In the genomic region with DNA sequence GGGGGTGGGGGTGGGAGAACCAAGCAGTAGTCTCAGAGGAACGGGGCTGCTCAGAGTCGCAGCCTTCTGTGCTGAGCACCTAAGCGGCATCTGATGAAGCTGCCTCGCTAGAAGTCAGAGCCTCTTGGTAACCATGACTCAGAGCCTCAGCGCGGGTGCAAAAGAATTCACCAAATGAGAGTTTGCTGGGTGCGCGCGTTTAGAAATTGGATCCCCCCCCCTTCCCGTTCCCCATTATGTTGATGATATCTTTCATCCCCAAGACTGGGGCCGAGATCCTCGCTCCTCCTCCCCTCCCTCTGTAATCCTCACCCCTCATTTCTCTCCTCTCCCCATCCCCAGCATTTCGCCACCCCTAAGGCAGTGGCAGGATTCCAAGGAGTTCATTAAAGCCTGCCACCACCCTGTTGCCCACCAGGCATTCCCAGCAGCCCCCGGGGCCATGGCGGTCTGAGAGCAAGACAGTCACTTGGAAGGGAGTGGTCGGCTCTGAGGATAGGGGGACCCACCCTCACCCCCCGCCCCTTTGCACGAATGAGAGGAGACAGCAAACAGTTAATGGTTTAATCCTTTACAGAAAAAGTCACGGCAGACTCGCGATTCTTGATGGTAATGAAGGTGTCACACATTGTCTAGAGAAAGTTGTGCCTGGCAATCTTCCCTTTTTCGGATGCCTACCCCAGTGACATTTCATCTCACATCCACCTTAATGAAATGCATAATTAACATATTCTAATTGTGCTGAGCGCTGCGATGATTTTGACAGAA, we compare ENCODE assay signal across 8 mouse cellular contexts.
DNase-seq lines count a peak whose midpoint lies in the region; ATAC-seq and TF ChIP-seq lines count a peak whose summit lies in the region.

No protein-coding gene starts in this region.

- ATAC-seq in kidney, embryonic 14.5 days (ENCODE audit: low FRiP score, low TSS enrichment): 0 out of 2 replicates have a peak, but pooled peaks have one; percentile 36
- ATAC-seq in embryonic facial prominence, embryonic 13.5 days (ENCODE audit: insufficient number of reproducible peaks, insufficient read depth, low FRiP score, low TSS enrichment, low read depth): peak; percentile 38; the same call in 1 of the 2 replicates
- ATAC-seq in activated CD4-positive, CD25-positive, alpha-beta regulatory T cell, adult 4 months: no peak

- no peak for DNase-seq in kidney, postnatal 25 days
- peak; percentile 17 to 23 for DNase-seq in left cerebral cortex, adult 2 months (ENCODE audit: extremely low spot score in 1 of 2, low spot score in 2 of 2)
- DNase-seq in layer of hippocampus, postnatal 36 days: no peak
- no peak for DNase-seq in urinary bladder, adult 18-20 months (ENCODE audit: low spot score in 2 of 2)

- peaks cover 25% of the 10 kb centered on the region for H3K4me1 ChIP-seq in kidney, embryonic 14.5 days (ENCODE audit: control insufficient read depth, insufficient read depth, low read length)
- H3K4me1 ChIP-seq in embryonic facial prominence, embryonic 13.5 days: peaks cover 28% of the 10 kb centered on the region
- H3K4me1 ChIP-seq in olfactory bulb, adult 2 months (ENCODE audit: control insufficient read depth, insufficient read depth, low read length): peaks cover 4% of the 10 kb centered on the region

- 0 out of 2 replicates have a peak overlapping the region, but pooled peaks have one; percentile 23 for H3K9ac ChIP-seq in kidney, embryonic 14.5 days (ENCODE audit: low read depth, low read length)
- peak overlapping the region; percentile 62; the same call in 1 of the 2 replicates for H3K9ac ChIP-seq in embryonic facial prominence, embryonic 13.5 days

- peak overlapping the region; percentile 55 for H3K4me2 ChIP-seq in kidney, embryonic 14.5 days (replicated peaks; ENCODE audit: low read depth, low read length)
- peak overlapping the region; percentile 71 for H3K4me2 ChIP-seq in embryonic facial prominence, embryonic 13.5 days

- WGBS in kidney, embryonic 14.5 days: 27% methylated on average over 24 of the region's 24 CpGs
- WGBS in embryonic facial prominence, embryonic 13.5 days: 15% methylated on average over 24 of the region's 24 CpGs
- WGBS in olfactory bulb, adult 2 months: 9% methylated on average over 24 of the region's 24 CpGs

- TF ChIP-seq POLR2A in olfactory bulb, adult 2 months (IDR thresholded peaks at IDR 0.05; ENCODE audit: insufficient read depth, low read depth, low read length): no peak

- no peak for TF ChIP-seq CTCF in left cerebral cortex, adult 2 months (IDR thresholded peaks at IDR 0.05)
- TF ChIP-seq CTCF in olfactory bulb, adult 2 months (IDR thresholded peaks at IDR 0.05; ENCODE audit: insufficient read depth, low read depth, low read length): no peak

- peak overlapping the region; percentile 25 for H3K4me3 ChIP-seq in kidney, embryonic 14.5 days (ENCODE audit: low read length)
- H3K4me3 ChIP-seq in embryonic facial prominence, embryonic 13.5 days: peak overlapping the region; percentile 35
- peak overlapping the region; percentile 1; the same call in 1 of the 2 replicates for H3K4me3 ChIP-seq in left cerebral cortex, adult 2 months
- H3K4me3 ChIP-seq in olfactory bulb, adult 2 months (ENCODE audit: insufficient read depth, low read depth, low read length): peak overlapping the region; percentile 15; the same call in 1 of the 2 replicates

- no peaks in the 10 kb centered on the region for H3K27me3 ChIP-seq in kidney, embryonic 14.5 days (ENCODE audit: control insufficient read depth, insufficient read depth, low read length)
- no peaks in the 10 kb centered on the region for H3K27me3 ChIP-seq in embryonic facial prominence, embryonic 13.5 days

- no peak overlapping the region for H3K27ac ChIP-seq in kidney, embryonic 14.5 days (ENCODE audit: low read depth, low read length)
- H3K27ac ChIP-seq in embryonic facial prominence, embryonic 13.5 days: no peak overlapping the region
- H3K27ac ChIP-seq in left cerebral cortex, adult 2 months: no peak overlapping the region
- H3K27ac ChIP-seq in olfactory bulb, adult 2 months (ENCODE audit: insufficient read depth, low read depth, low read length): no peak overlapping the region

- H3K36me3 ChIP-seq in kidney, embryonic 14.5 days (ENCODE audit: control insufficient read depth, insufficient read depth, low read length): no peaks in the 10 kb centered on the region
- H3K36me3 ChIP-seq in embryonic facial prominence, embryonic 13.5 days: no peaks in the 10 kb centered on the region

- no peaks in the 10 kb centered on the region; the same call in 1 of the 2 replicates for H3K9me3 ChIP-seq in kidney, embryonic 14.5 days (ENCODE audit: control insufficient read depth, low read length)
- no peaks in the 10 kb centered on the region for H3K9me3 ChIP-seq in embryonic facial prominence, embryonic 13.5 days

- intact Hi-C loops in left cerebral cortex, adult 2 months (cut with DNase I): no loop called here

Comparison
In these comparisons a context has a peak if more than half of its experiments do, and no peak if none do; other contexts are left out.
1. DNase-seq: peak in left cerebral cortex, adult 2 months (2 of 2); none in kidney, postnatal 25 days (0 of 2), layer of hippocampus, postnatal 36 days (0 of 2) and urinary bladder, adult 18-20 months (0 of 2).
2. Peak in every context shown above with its lines, with median percentiles within 50 percentile points of each other: H3K4me3 ChIP-seq.